Mouse (Mus musculus): ENCODE data around the gene Tead1. TPM values are rescaled to one million over a fixed set of nuclear protein-coding genes. Genes with fewer than 3 reads are reported as not detected.

Gene Tead1
- polyA plus RNA-seq, 1 experiment from 2014 or later, result not detected

DNA sequence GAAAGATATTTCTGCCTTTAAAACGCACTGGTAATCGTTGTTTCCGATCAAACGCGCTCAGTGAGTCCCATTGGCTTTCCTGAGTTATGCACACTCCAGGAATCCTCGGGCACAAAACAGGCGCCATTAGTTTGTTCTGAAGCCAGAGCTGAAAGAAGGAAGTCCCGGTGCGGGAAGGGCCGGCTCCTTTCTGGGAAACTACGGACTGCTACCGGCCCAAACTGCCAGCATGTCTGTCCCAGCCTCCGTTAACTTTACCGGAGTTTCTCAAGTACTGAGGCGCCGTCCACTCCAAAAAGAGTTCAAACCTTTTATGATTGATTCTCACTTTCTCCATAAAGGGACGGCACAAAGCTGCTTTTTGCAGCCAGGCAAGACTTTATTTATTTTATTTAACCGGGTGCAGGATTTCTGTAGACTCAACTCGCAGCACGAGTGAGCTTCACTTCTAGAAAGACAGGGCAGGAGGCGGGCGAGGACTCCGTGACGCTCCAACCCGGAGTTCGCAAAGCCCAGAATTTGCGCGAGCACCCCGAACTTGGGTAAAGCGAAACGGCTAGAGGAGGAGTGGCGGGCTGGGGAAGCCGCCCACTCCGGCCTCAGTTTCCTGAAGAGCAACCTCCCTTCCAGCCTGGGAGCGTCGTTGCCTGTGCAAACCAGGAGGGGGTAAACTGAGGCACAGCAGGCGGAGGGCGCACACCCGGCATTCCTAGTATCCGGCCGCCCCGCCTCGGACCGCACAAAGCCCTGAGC, 524 bp upstream of the Tead1 start:
- H3K27ac ChIP-seq, result no peak overlapping the region
- no peaks in the 10 kb centered on the region for H3K79me2 ChIP-seq (ENCODE audit: inconsistent target)
- WGBS (ENCODE audit: missing documents), result 3% methylated on average over 43 of the region's 44 CpGs
- H3K36me3 ChIP-seq (ENCODE audit: inconsistent target), result no peaks in the 10 kb centered on the region
- no peak overlapping the region for H3K4me3 ChIP-seq (ENCODE audit: inconsistent target)

- H3K79me2 ChIP-seq (ENCODE audit: inconsistent target), result no peaks in the 10 kb centered on the region
- H3K27ac ChIP-seq, result no peak overlapping the region
- no peaks in the 10 kb centered on the region for H3K36me3 ChIP-seq (ENCODE audit: inconsistent target)
- WGBS (ENCODE audit: missing documents), result 3% methylated on average over 67 of the region's 95 CpGs
- H3K4me3 ChIP-seq (ENCODE audit: inconsistent target), result no peak overlapping the region
Measured at GRCm38 (mm10) chr7:112679513-112680245, 561 bp downstream of the Tead1 start.

GRCm38 (mm10) chr7:112680498-112681251, 1.6 kb downstream of the Tead1 start:
- Histone ChIP-seq H3K79me2 (ENCODE audit: inconsistent target) (no peaks in the 10 kb centered on the region), H3K27ac (no peak overlapping the region), H3K4me3 (ENCODE audit: inconsistent target) (no peak overlapping the region), H3K36me3 (ENCODE audit: inconsistent target) (no peaks in the 10 kb centered on the region)
- WGBS (ENCODE audit: missing documents), result 9% methylated on average over 22 of the region's 22 CpGs

- 13% methylated on average over 23 of the region's 23 CpGs for WGBS (ENCODE audit: missing documents)
- no peak overlapping the region for H3K4me3 ChIP-seq (ENCODE audit: inconsistent target)
- H3K36me3 ChIP-seq (ENCODE audit: inconsistent target), result no peaks in the 10 kb centered on the region
- no peak overlapping the region for H3K27ac ChIP-seq
- H3K79me2 ChIP-seq (ENCODE audit: inconsistent target), result no peaks in the 10 kb centered on the region
Measured at GRCm38 (mm10) chr7:112684626-112685561, 5.8 kb downstream of the Tead1 start.

DNA sequence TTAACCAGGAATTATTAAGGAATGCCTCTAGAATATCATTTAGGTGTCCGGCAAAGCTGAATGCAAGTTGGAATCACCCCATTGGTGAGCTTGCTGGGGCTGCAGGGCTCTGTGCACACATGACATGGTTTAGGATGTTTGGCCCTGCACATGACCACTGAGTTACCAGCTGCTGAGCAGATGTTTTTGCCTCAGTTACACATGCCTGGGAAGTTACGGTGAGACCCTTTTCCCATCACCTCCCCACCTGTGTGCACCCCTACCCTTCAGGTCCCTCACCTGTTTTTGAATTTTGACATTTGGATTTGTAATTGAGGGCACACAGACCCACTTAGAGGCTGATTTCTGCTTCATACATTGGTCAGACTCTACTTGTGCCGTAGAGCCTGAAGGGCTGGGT, 6.9 kb downstream of the Tead1 start:
- no peak overlapping the region for H3K27ac ChIP-seq
- H3K79me2 ChIP-seq (ENCODE audit: inconsistent target), result no peaks in the 10 kb centered on the region
- 71% methylated on average over 3 of the region's 3 CpGs for WGBS (ENCODE audit: missing documents)
- H3K36me3 ChIP-seq (ENCODE audit: inconsistent target), result no peaks in the 10 kb centered on the region
- no peak overlapping the region for H3K4me3 ChIP-seq (ENCODE audit: inconsistent target)

- Histone ChIP-seq H3K27ac (no peak overlapping the region), H3K36me3 (ENCODE audit: inconsistent target) (no peaks in the 10 kb centered on the region), H3K4me3 (ENCODE audit: inconsistent target) (no peak overlapping the region), H3K79me2 (ENCODE audit: inconsistent target) (no peaks in the 10 kb centered on the region)
- 71% methylated on average over 10 of the region's 10 CpGs for WGBS (ENCODE audit: missing documents)
Measured at GRCm38 (mm10) chr7:112686586-112686985, 7.5 kb downstream of the Tead1 start.

DNA sequence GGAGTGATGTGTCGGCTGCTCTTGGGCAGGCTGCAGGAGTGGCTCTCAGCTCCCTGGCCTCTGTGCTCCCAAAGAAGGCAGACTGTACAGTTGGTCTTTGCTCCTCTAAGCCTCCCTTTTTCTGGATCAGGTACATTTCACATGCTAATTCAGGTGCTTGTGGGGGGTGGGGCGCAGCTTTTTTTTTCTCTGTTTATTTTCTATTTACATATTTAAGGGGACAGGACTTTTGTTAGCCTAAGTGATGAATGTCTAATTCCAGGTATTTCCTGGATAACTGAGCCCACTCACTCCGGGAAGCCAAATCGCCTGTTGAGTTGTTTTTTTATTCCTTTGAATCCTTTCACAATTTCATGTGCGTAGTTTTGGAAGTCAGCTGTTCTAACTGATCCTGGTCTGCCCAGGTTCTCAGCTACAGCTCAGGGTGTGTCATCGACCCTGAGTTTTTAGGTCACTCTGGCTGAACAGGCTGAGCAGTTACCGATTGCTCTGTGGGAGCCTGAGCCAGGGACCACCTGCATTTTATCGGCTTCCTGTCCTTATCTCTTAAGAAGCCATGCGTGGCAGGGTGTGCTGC, 9.4 kb downstream of the Tead1 start:
- WGBS (ENCODE audit: missing documents), result 45% methylated on average over 9 of the region's 9 CpGs
- no peaks in the 10 kb centered on the region for H3K36me3 ChIP-seq (ENCODE audit: inconsistent target)
- no peak overlapping the region for H3K4me3 ChIP-seq (ENCODE audit: inconsistent target)
- H3K79me2 ChIP-seq (ENCODE audit: inconsistent target), result no peaks in the 10 kb centered on the region
- H3K27ac ChIP-seq, result no peak overlapping the region

DNA sequence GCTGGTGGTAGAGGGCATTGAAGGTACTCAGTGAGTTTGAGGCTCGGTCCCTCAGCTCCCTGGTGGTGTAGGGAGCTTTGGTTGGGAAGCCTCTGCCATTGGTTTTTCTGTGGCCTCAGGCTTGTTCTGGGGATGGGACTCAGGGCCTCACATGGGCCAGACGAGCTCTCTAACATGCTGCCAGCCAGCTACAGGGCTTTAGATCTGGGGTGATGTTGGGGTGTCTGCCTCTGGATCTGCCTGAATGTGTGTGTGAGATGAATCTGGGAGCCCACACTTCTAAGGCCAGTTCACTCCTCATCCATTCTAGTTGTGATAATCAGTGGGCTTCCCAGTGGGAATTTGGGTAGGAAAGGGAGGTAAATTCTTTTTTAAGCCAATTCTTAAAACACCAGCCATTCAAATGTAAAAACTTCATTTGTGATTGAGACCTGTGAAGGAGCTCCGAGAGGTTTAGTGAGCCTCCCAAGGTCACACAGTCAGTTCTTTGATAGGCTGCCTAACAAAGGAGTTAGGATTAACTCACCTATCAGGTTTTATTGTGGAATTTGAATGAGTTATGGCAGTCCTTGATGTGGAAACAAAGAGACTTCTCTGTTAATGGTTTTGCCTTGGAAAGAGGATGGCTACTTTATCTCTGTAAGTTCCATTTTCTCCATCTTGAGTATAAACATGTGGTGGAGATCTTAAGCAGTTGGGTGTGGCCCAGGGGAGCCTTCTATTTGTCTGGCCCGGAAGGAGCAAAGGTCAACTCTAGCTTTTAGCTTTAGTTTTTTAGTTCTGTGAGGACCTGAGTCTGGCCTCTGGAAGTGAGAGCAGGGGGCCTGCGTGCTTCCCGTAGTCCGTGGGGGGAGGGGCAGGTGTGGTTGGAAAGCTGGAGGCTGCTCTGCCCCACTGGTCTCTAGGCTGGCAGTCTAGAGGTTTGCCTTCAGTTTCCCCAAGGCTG, 12.0 kb downstream of the Tead1 start:
- H3K36me3 ChIP-seq (ENCODE audit: inconsistent target), result no peaks in the 10 kb centered on the region
- H3K27ac ChIP-seq, result no peak overlapping the region
- no peaks in the 10 kb centered on the region for H3K79me2 ChIP-seq (ENCODE audit: inconsistent target)
- WGBS (ENCODE audit: missing documents), result 35% methylated on average over 7 of the region's 7 CpGs
- H3K4me3 ChIP-seq (ENCODE audit: inconsistent target), result no peak overlapping the region

DNA sequence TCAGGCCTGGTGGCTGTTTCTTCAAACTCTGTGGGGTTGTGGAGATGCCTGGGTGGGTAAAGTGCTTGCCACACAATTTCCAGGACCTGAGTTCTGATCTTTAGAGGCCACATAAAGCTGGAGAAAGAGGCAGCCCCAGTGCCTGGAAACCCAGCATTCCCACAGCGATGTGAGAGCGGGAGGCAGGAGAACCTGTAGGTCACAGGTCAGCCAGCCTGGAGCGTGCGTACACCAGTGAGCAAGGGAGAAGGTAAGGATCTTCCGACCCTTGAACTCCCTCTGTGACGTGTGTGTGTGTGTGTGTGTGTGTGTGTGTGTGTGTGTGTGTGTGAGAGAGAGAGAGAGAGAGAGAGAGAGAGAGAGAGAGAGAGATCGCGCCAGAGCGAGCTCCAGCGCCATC, 14.4 kb downstream of the Tead1 start:
- Histone ChIP-seq H3K4me3 (ENCODE audit: inconsistent target) (no peak overlapping the region), H3K36me3 (ENCODE audit: inconsistent target) (no peaks in the 10 kb centered on the region), H3K27ac (no peak overlapping the region), H3K79me2 (ENCODE audit: inconsistent target) (no peaks in the 10 kb centered on the region)
- 83% methylated on average over 8 of the region's 10 CpGs for WGBS (ENCODE audit: missing documents)

DNA sequence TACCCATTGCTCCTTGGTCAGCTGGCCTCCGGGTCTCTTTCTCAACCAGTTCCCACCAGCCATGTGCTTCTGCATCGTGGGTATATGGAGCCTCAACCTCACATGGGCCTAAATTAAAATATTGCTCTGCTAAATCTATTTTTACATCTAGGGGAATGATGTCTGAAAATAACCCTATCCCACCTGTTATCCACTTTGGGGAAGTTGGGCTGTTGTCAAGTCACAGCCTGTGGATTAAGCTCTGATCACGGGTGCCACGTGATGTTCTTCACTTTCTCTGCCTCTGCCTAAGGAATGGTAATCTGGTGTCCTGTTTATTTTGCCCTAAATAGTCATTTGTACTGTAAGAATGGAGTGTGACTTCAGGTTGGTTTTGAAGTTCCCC, 17.7 kb downstream of the Tead1 start:
- Histone ChIP-seq H3K27ac (no peak overlapping the region), H3K4me3 (ENCODE audit: inconsistent target) (no peak overlapping the region), H3K36me3 (ENCODE audit: inconsistent target) (no peaks in the 10 kb centered on the region), H3K79me2 (ENCODE audit: inconsistent target) (no peaks in the 10 kb centered on the region)
- WGBS (ENCODE audit: missing documents), result 8% methylated on average over 4 of the region's 4 CpGs

- Histone ChIP-seq H3K79me2 (ENCODE audit: inconsistent target) (no peaks in the 10 kb centered on the region), H3K36me3 (ENCODE audit: inconsistent target) (no peaks in the 10 kb centered on the region), H3K27ac (no peak overlapping the region), H3K4me3 (ENCODE audit: inconsistent target) (no peak overlapping the region)
- 4% methylated on average over 10 of the region's 10 CpGs for WGBS (ENCODE audit: missing documents)
Measured at GRCm38 (mm10) chr7:112697162-112697841, 18.2 kb downstream of the Tead1 start.

DNA sequence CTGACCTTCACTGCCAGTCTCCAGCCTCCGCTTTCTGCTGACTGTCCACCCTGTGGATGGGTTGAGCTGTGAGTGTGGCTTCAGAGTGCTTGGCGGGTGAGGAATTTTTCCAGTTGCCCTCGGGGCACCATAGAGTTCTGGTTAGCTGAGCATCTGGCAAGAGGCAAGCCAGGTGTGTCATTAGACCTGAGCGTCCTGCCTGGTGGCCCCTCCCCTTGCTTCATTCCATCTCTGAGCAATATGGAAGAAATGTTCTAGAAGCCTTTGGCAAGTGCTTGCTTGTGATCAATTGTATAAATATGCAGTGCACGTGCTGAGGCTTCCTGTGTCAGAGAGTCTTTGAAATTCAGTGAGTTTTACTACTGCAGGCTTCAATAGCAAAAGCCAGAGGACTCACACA, 21.0 kb downstream of the Tead1 start:
- Histone ChIP-seq H3K4me3 (ENCODE audit: inconsistent target) (no peak overlapping the region), H3K79me2 (ENCODE audit: inconsistent target) (no peaks in the 10 kb centered on the region), H3K36me3 (ENCODE audit: inconsistent target) (no peaks in the 10 kb centered on the region), H3K27ac (no peak overlapping the region)
- WGBS (ENCODE audit: missing documents), result 64% methylated on average over 5 of the region's 5 CpGs

DNA sequence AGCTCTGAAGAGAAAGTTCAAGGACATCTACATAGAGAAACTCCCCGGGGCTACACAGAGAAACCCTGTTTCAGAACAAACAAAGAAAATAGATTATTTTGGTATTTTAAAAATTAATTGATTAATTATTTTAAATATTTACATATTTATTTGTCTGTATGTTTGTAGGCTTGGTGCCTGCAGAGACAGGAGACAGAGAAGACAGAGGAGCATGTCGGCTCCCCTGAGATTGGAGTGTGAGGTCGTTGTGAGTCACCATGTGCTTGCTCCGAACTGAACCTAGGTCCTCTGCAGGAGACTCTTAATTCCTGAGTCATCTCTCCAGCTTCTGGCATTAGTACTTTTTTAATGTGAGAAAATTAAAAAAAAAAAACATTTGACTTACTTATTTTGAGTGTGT, 24.2 kb downstream of the Tead1 start:
- Histone ChIP-seq H3K4me3 (ENCODE audit: inconsistent target) (no peak overlapping the region), H3K36me3 (ENCODE audit: inconsistent target) (no peaks in the 10 kb centered on the region), H3K79me2 (ENCODE audit: inconsistent target) (no peaks in the 10 kb centered on the region), H3K27ac (no peak overlapping the region)
- WGBS (ENCODE audit: missing documents), result 72% methylated on average over 4 of the region's 4 CpGs

Data from macrophage (primary cell).